Mouse (Mus musculus): ENCODE data around the gene Hspa1l.
A peak's percentile ranks its signal among the peaks of the same experiment; 100 is the strongest.

- TF ChIP-seq POLR2A (IDR thresholded peaks at IDR 0.05; ENCODE audit: borderline replicate concordance, insufficient read depth, low read length) (peak; percentile 63; the same call in 1 of the 2 replicates), CTCF (IDR thresholded peaks at IDR 0.05; ENCODE audit: borderline replicate concordance, insufficient read depth, low read depth, low read length) (peak; percentile 57)
Observed at GRCm38 (mm10) chr17:34931061-34931734, 41.3 kb upstream of the Hspa1l start, which contains the start of gene Neu1.
